Mouse (Mus musculus) limb, embryonic 10.5 days (tissue): ENCODE data around the gene Fto. TPM values are rescaled to one million over a fixed set of nuclear protein-coding genes. Genes with fewer than 3 reads are reported as not detected.

ENCODE experiments used
- DNase-seq: peaks from one replicate; pipeline ENCODE4 v3.0.0-alpha.2; 2017; ENCODE audit warnings: low spot score
- H3K27ac ChIP-seq: fragments of 300-500 bp; sonication (generic); 2 replicates; pipeline ENCODE4 v1.5.1; 2016; ENCODE audit warnings: mild to moderate bottlenecking
- H3K27me3 ChIP-seq: fragments of 300-500 bp; sonication (generic); 2 replicates; pipeline ENCODE4 v1.6.1; 2016; ENCODE audit warnings: low read depth, mild to moderate bottlenecking; ENCODE audit not compliant: poor library complexity, severe bottlenecking
- H3K36me3 ChIP-seq: fragments of 300-500 bp; sonication (generic); 2 replicates; pipeline ENCODE4 v1.6.1; 2016; ENCODE audit warnings: mild to moderate bottlenecking, moderate library complexity
- H3K4me1 ChIP-seq: fragments of 300-500 bp; sonication (generic); 2 replicates; pipeline ENCODE4 v1.6.1; 2016
- H3K4me3 ChIP-seq: fragments of 300-500 bp; sonication (generic); 2 replicates; pipeline ENCODE4 v1.5.1; 2016; ENCODE audit warnings: mild to moderate bottlenecking, moderate library complexity
- H3K9me3 ChIP-seq: fragments of 300-500 bp; sonication (generic); replicated peaks from 2 replicates; pipeline ENCODE4 v1.6.1; 2016; ENCODE audit warnings: mild to moderate bottlenecking
- WGBS: fragments of 180-500 bp; shearing (Covaris S2); methylation state at CpG from one replicate; pipeline ENCODE4 v1.1.7; 2016; 5-methylcytosine and 5-hydroxymethylcytosine counted together
- polyA plus RNA-seq: library from polyadenylated mRNA; unstranded; fragments of >200 nt; fragmentation: Nextera tagmentation; extraction: Ambion mirVana; gene quantifications from 2 replicates; pipeline ENCODE4 v1.2.1, GENCODE M21; 2016

Gene Fto
- polyA plus RNA-seq, 1 experiment from 2014 or later, result 100 TPM

GRCm38 (mm10) chr8:91653561-91653960 is 340.2 kb downstream of the Fto start:
- Histone ChIP-seq H3K9me3 (no peaks in the 10 kb centered on the region), H3K36me3 (no peaks in the 10 kb centered on the region), H3K4me3 (no peak overlapping the region), H3K27me3 (peaks cover 97% of the 10 kb centered on the region), H3K4me1 (peaks cover 37% of the 10 kb centered on the region), H3K27ac (no peak overlapping the region)
- 36% methylated on average over 3 of the region's 3 CpGs for WGBS
- DNase-seq, result no peak

GRCm38 (mm10) chr8:91657381-91657780 is 344.1 kb downstream of the Fto start:
- no peaks in the 10 kb centered on the region for H3K36me3 ChIP-seq
- H3K27ac ChIP-seq, result no peak overlapping the region
- peaks cover 97% of the 10 kb centered on the region for H3K27me3 ChIP-seq
- DNase-seq, result no peak
- 84% methylated on average over 9 of the region's 9 CpGs for WGBS
- peaks cover 30% of the 10 kb centered on the region for H3K4me1 ChIP-seq
- H3K9me3 ChIP-seq, result no peaks in the 10 kb centered on the region
- no peak overlapping the region for H3K4me3 ChIP-seq

- Histone ChIP-seq H3K27me3 (peaks cover 97% of the 10 kb centered on the region), H3K9me3 (no peaks in the 10 kb centered on the region), H3K4me1 (peaks cover 18% of the 10 kb centered on the region), H3K27ac (no peak overlapping the region), H3K4me3 (no peak overlapping the region), H3K36me3 (no peaks in the 10 kb centered on the region)
- 82% methylated on average over 8 of the region's 8 CpGs for WGBS
- no peak for DNase-seq
Observed at GRCm38 (mm10) chr8:91660879-91661278, 347.6 kb downstream of the Fto start.

GRCm38 (mm10) chr8:91669461-91670071 is 356.2 kb downstream of the Fto start:
- no peak for DNase-seq
- H3K27me3 ChIP-seq, result peaks cover 100% of the 10 kb centered on the region
- H3K27ac ChIP-seq, result no peak overlapping the region
- 87% methylated on average over 16 of the region's 16 CpGs for WGBS
- no peaks in the 10 kb centered on the region for H3K9me3 ChIP-seq
- H3K4me1 ChIP-seq, result peaks cover 10% of the 10 kb centered on the region
- peaks cover 17% of the 10 kb centered on the region for H3K36me3 ChIP-seq
- no peak overlapping the region for H3K4me3 ChIP-seq

- Histone ChIP-seq H3K9me3 (no peaks in the 10 kb centered on the region), H3K4me1 (peaks cover 27% of the 10 kb centered on the region), H3K27ac (no peak overlapping the region), H3K36me3 (no peaks in the 10 kb centered on the region), H3K4me3 (no peak overlapping the region), H3K27me3 (peaks cover 95% of the 10 kb centered on the region)
- 80% methylated on average over 3 of the region's 3 CpGs for WGBS
- DNase-seq, result no peak
Observed at GRCm38 (mm10) chr8:91676928-91677327, 363.6 kb downstream of the Fto start.

- Histone ChIP-seq H3K27me3 (peaks cover 95% of the 10 kb centered on the region), H3K27ac (no peak overlapping the region), H3K36me3 (no peaks in the 10 kb centered on the region), H3K4me3 (no peak overlapping the region), H3K9me3 (no peaks in the 10 kb centered on the region), H3K4me1 (peaks cover 28% of the 10 kb centered on the region)
- peak; percentile 44 for DNase-seq
- 23% methylated on average over 15 of the region's 15 CpGs for WGBS
Observed at GRCm38 (mm10) chr8:91679451-91679850, 366.1 kb downstream of the Fto start.

GRCm38 (mm10) chr8:91680125-91680524 is 366.8 kb downstream of the Fto start:
- Histone ChIP-seq H3K9me3 (no peaks in the 10 kb centered on the region), H3K27ac (no peak overlapping the region), H3K4me3 (no peak overlapping the region), H3K36me3 (no peaks in the 10 kb centered on the region), H3K27me3 (peaks cover 95% of the 10 kb centered on the region), H3K4me1 (peaks cover 31% of the 10 kb centered on the region)
- no peak for DNase-seq
- 52% methylated on average over 5 of the region's 5 CpGs for WGBS

- H3K9me3 ChIP-seq, result no peaks in the 10 kb centered on the region
- no peak overlapping the region for H3K27ac ChIP-seq
- no peaks in the 10 kb centered on the region for H3K36me3 ChIP-seq
- no peak for DNase-seq
- peaks cover 98% of the 10 kb centered on the region for H3K27me3 ChIP-seq
- peaks cover 23% of the 10 kb centered on the region for H3K4me1 ChIP-seq
- no peak overlapping the region for H3K4me3 ChIP-seq
- WGBS, result 80% methylated on average over 6 of the region's 6 CpGs
Observed at GRCm38 (mm10) chr8:91684596-91685317, 371.4 kb downstream of the Fto start.

- no peak overlapping the region for H3K4me3 ChIP-seq
- peaks cover 100% of the 10 kb centered on the region for H3K27me3 ChIP-seq
- peaks cover 17% of the 10 kb centered on the region for H3K4me1 ChIP-seq
- no peaks in the 10 kb centered on the region for H3K36me3 ChIP-seq
- H3K27ac ChIP-seq, result no peak overlapping the region
- H3K9me3 ChIP-seq, result no peaks in the 10 kb centered on the region
- DNase-seq, result no peak
- WGBS, result 55% methylated on average over 3 of the region's 3 CpGs
Observed at GRCm38 (mm10) chr8:91685408-91685807, 372.1 kb downstream of the Fto start.

- Histone ChIP-seq H3K36me3 (no peaks in the 10 kb centered on the region), H3K4me1 (peaks cover 26% of the 10 kb centered on the region), H3K4me3 (no peak overlapping the region), H3K9me3 (no peaks in the 10 kb centered on the region), H3K27me3 (peaks cover 98% of the 10 kb centered on the region), H3K27ac (peak overlapping the region; percentile 65)
- DNase-seq, result peak; percentile 54
- WGBS, result 19% methylated on average over 15 of the region's 15 CpGs
Observed at GRCm38 (mm10) chr8:91692056-91692721, 378.9 kb downstream of the Fto start.

GRCm38 (mm10) chr8:91706533-91706932 is 393.2 kb downstream of the Fto start:
- peaks cover 22% of the 10 kb centered on the region for H3K4me1 ChIP-seq
- no peak overlapping the region for H3K4me3 ChIP-seq
- H3K27ac ChIP-seq, result no peak overlapping the region
- no peaks in the 10 kb centered on the region for H3K36me3 ChIP-seq
- DNase-seq, result no peak
- H3K9me3 ChIP-seq, result 0 out of 2 replicates have a peak, but pooled peaks cover 2% of the 10 kb centered on the region
- peaks cover 95% of the 10 kb centered on the region for H3K27me3 ChIP-seq
- 83% methylated on average over 5 of the region's 5 CpGs for WGBS

- no peaks in the 10 kb centered on the region for H3K36me3 ChIP-seq
- H3K9me3 ChIP-seq, result 0 out of 2 replicates have a peak, but pooled peaks cover 2% of the 10 kb centered on the region
- 79% methylated on average over 7 of the region's 7 CpGs for WGBS
- peaks cover 42% of the 10 kb centered on the region for H3K4me1 ChIP-seq
- no peak for DNase-seq
- peaks cover 94% of the 10 kb centered on the region for H3K27me3 ChIP-seq
- H3K27ac ChIP-seq, result no peak overlapping the region
- no peak overlapping the region for H3K4me3 ChIP-seq
Observed at GRCm38 (mm10) chr8:91708661-91709060, 395.3 kb downstream of the Fto start.

- 24% methylated on average over 7 of the region's 7 CpGs for WGBS
- Histone ChIP-seq H3K4me1 (peaks cover 53% of the 10 kb centered on the region), H3K9me3 (0 out of 2 replicates have a peak, but pooled peaks cover 2% of the 10 kb centered on the region), H3K36me3 (no peaks in the 10 kb centered on the region), H3K27me3 (peaks cover 91% of the 10 kb centered on the region), H3K27ac (no peak overlapping the region), H3K4me3 (no peak overlapping the region)
- DNase-seq, result no peak
Observed at GRCm38 (mm10) chr8:91709768-91710167, 396.4 kb downstream of the Fto start.
